Mouse (Mus musculus) left cerebral cortex, postnatal 10 days (tissue): ENCODE data around the gene Kctd21. TPM values are rescaled to one million over a fixed set of nuclear protein-coding genes. Genes with fewer than 3 reads are reported as not detected.
A peak's percentile ranks its signal among the peaks of the same experiment; 100 is the strongest.

Experiments used
- DNase-seq, 2 experiments: peaks; one replicate each; pipeline ENCODE4 v3.0.0; 2021 to 2022; ENCODE audit warnings: low spot score in 2 of 2, mixed read lengths in 1 of 2; ENCODE audit errors: extremely low spot score in 1 of 2
- intact Hi-C: fragments of 180-260 bp; cut with DNase I; formaldehyde crosslinking; loops from one replicate; pipeline ENCODE4 v1.15.1; 2025
- total RNA-seq, 2 experiments: library from RNA; stranded (reverse); gene quantifications; 2 replicates each; pipeline ENCODE4 v1.2.3; 2021

Kctd21 gene
- total RNA-seq, 2 experiments from 2014 or later, result 7.4 to 7.6 TPM

DNA sequence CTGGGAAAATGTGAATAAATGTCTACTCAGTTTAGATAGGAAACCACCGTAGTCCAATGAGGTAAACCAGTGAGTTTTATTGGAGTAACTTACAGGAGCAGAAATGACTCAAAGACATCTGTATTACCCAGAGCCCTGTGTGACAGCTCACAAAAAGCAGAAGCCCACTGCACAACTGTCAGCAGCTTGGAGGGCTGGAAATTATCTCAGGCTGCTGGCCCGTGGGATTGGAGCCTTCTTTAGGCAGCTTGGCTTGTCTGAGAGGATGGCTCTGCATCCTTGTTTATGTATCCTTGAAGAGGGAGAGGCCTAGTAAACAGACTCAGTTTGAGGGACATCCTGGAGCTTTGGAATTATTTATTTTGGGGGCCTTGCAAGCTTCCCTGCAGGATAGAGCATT, 10.8 kb downstream of the Kctd21 start:
- intact Hi-C loops, result no loop called here
- no peak for DNase-seq

DNA sequence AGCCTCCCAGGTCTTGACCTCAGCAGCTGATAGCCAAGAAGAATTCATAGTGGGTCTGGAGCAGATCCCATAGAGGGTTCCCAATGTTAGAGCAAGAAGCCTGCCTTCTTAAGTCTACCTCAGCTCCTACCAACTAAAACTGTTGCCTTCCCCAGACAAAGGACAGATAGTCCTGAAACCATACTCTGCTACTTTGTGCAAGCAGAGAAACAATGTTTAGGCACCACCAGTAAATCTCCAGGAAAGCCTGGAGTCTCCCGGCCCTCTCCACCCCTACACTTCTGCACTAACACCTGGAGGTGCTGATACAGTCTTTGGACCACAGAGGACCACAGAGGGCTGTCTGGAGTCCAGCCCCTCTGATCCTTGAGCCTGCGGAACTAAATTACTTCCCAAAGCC, 12.5 kb downstream of the Kctd21 start:
- no peak for DNase-seq
- intact Hi-C loops, result no loop called here

- peak; percentile 67 to 77 for DNase-seq
- intact Hi-C loops, result no loop called here
These were observed 13.2 kb downstream of the Kctd21 start for GRCm38 (mm10) chr7:97345229-97345871.

DNA sequence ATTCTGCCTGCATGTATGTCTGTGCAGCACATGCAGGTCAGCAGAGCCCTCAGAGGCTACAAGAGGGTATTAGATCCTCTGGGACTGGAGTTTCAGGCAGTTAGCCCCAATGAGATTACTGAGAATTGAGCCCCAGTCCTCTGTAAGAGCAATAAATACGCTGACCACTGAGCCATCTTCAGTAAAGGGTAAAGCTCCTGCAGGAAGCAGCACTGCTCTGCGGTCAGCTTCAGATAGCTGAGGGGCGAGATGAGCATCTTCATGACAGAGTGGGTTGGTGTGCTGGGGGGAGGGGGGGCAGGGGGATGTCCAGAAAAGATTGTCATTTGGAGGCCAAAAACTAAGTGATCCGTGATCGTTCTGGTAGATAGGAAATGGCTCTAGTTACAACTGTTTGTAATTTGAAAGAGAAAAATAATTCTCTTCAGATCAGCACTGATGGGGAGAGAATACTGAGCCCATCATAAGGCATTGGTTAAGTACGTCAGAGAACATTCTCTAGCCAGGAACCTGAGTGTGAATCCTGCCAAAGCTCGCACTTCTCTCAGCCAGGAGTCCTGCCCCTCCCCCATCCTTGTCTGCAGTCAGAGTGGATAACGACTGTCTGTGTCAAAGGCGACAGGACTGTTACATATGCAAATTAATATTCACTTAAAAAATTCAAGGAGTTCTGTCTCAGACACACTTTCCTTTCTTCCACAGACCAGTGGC, 14.1 kb downstream of the Kctd21 start:
- intact Hi-C loops, result no loop called here
- DNase-seq, result no peak

- intact Hi-C loops, result no loop called here
- DNase-seq, result no peak
These were observed 14.7 kb downstream of the Kctd21 start for GRCm38 (mm10) chr7:97346822-97347166.

DNA sequence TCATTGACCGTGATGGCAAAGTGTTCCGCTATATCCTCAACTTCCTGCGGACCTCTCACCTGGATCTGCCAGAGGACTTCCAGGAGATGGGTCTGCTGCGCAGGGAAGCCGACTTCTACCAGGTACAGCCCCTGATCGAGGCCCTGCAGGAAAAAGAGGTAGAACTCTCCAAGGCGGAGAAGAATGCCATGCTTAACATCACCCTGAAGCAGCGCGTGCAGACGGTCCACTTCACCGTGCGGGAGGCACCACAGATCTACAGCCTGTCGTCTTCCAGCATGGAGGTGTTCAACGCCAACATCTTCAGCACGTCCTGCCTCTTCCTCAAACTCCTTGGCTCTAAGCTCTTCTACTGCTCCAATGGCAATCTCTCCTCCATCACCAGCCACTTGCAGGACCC, 15.3 kb downstream of the Kctd21 start:
- intact Hi-C loops, result no loop called here
- no peak for DNase-seq

GRCm38 (mm10) chr7:97348318-97348717, 16.2 kb downstream of the Kctd21 start:
- intact Hi-C loops, result no loop called here
- DNase-seq, result no peak

- intact Hi-C loops, result no loop called here
- DNase-seq, result no peak
These were observed 16.7 kb downstream of the Kctd21 start for GRCm38 (mm10) chr7:97348836-97349235.

GRCm38 (mm10) chr7:97349438-97349837, 17.3 kb downstream of the Kctd21 start:
- DNase-seq, result no peak
- intact Hi-C loops, result no loop called here

DNA sequence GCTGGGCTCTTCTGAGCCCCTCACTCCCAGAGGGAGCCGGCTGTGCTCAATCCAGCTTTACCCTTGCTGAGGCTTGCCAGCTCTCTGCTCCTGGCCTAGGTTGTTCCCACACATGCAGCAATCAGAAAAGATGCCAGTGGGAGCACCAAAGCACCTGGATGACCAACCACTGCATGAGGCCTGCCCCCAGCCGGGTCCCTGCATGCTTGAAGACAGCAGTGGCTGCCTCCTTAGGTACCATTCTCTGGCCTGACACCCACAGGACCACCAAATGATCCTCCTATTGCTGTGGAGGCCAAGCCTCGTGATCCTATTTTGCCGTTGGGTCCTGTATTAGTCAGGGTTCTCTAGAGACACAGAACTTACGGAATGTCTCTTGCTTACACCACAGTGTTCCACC, 18.8 kb downstream of the Kctd21 start:
- no peak for DNase-seq
- intact Hi-C loops, result no loop called here

- intact Hi-C loops, result no loop called here
- DNase-seq, result no peak
These were observed 19.8 kb downstream of the Kctd21 start for GRCm38 (mm10) chr7:97351792-97352513.

GRCm38 (mm10) chr7:97353356-97353755, 21.2 kb downstream of the Kctd21 start:
- DNase-seq, result no peak
- intact Hi-C loops, result no loop called here

- DNase-seq, result no peak
- intact Hi-C loops, result no loop called here
These were observed 23.1 kb downstream of the Kctd21 start for GRCm38 (mm10) chr7:97355068-97355841.

- intact Hi-C loops, result no loop called here
- no peak for DNase-seq
These were observed 24.1 kb downstream of the Kctd21 start for GRCm38 (mm10) chr7:97356253-97356652.

DNA sequence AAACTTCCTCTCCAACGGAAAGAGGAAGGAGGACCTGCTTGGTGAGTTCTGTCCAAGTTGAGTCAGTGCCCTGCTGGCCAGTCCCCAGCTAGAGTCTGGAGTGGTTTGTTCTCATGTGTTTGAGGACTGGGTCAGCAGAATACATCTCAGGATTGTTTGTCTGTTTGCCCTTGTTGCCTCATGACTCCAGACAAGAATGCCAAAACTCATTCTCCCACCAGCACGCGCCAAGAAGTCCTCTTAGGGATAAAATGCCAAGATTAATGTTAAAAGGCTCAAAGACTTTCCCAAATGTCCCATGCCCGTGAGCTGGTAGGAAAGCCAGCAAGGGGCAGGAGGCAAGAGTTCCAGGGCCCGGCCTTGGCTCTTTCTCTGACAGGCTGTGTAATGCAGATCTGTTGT, 24.7 kb downstream of the Kctd21 start:
- DNase-seq, result no peak
- intact Hi-C loops, result no loop called here

GRCm38 (mm10) chr7:97357840-97358239, 25.7 kb downstream of the Kctd21 start:
- intact Hi-C loops, result no loop called here
- no peak for DNase-seq

- no peak for DNase-seq
- intact Hi-C loops, result no loop called here
These were observed 26.2 kb downstream of the Kctd21 start for GRCm38 (mm10) chr7:97358347-97358746.

GRCm38 (mm10) chr7:97360166-97360565, 28.0 kb downstream of the Kctd21 start:
- intact Hi-C loops, result no loop called here
- DNase-seq, result no peak

DNA sequence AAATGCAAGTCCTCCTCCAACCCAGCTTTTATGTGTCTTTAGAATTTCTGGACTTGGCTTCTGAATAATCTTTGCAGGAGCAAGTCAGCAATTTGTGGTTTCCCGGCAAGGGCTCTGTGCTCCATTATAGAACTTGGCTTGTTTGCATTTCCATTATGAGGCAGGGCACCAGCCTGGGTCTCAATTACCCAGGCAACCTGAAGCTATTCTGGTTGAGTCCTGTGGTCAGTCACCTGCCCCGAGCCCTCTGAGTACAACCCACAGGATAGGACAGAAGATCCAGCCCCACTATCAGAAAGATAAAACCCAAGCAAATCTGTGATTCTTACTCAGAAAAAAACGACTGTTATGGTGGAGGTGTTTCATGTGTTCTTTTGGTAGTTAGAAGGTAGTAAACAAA, 28.8 kb downstream of the Kctd21 start:
- no peak for DNase-seq
- intact Hi-C loops, result no loop called here
